Mouse (Mus musculus) liver, adult 2 months (tissue): ENCODE data around the gene Atp1b2. TPM values are rescaled to one million over a fixed set of nuclear protein-coding genes. Genes with fewer than 3 reads are reported as not detected.

ENCODE experiments used
- DNase-seq: peaks from one replicate; pipeline ENCODE4 v3.0.0-alpha.2; 2011; ENCODE audit warnings: low read depth, low spot score; ENCODE audit errors: extremely low read depth
- H3K27ac ChIP-seq: fragments of 200-500 bp; replicated peaks from 2 replicates; pipeline ENCODE4 v1.5.1; 2012; ENCODE audit warnings: low read depth, mild to moderate bottlenecking, control low read depth, inconsistent platforms, low read length; ENCODE audit not compliant: insufficient read depth
- H3K27me3 ChIP-seq: fragments of 200-500 bp; 2 replicates; pipeline ENCODE4 v1.6.1; 2012; ENCODE audit warnings: mild to moderate bottlenecking, moderate library complexity, low read length, inconsistent platforms; ENCODE audit not compliant: control insufficient read depth, insufficient read depth
- H3K36me3 ChIP-seq: fragments of 200-500 bp; 2 replicates; pipeline ENCODE4 v1.6.1; 2012; ENCODE audit warnings: low read length, inconsistent platforms; ENCODE audit not compliant: control insufficient read depth, insufficient read depth
- H3K4me1 ChIP-seq: fragments of 200-500 bp; 2 replicates; pipeline ENCODE4 v1.6.1; 2011; ENCODE audit warnings: low read length; ENCODE audit not compliant: control insufficient read depth, insufficient read depth
- H3K4me3 ChIP-seq: fragments of 200-500 bp; 2 replicates; pipeline ENCODE4 v1.5.1; 2011; ENCODE audit warnings: low read depth, mild to moderate bottlenecking, control low read depth, low read length, moderate library complexity; ENCODE audit not compliant: insufficient read depth
- H3K79me2 ChIP-seq: fragments of 200-500 bp; 2 replicates; pipeline ENCODE4 v1.6.1; 2012; ENCODE audit warnings: inconsistent platforms, mild to moderate bottlenecking, low read length, moderate library complexity; ENCODE audit not compliant: control insufficient read depth, insufficient read depth
- H3K9ac ChIP-seq: fragments of 200-500 bp; 2 replicates; pipeline ENCODE4 v1.6.1; 2012; ENCODE audit warnings: low read depth, mild to moderate bottlenecking, control low read depth, inconsistent platforms, low read length
- CTCF ChIP-seq: fragments of 200-500 bp; IDR thresholded peaks from 2 replicates; pipeline ENCODE4 v1.5.1; 2011; ENCODE audit warnings: low read depth, low read length, control low read depth
- POLR2A ChIP-seq: fragments of 200-500 bp; IDR thresholded peaks from 2 replicates; pipeline ENCODE4 v1.6.1; 2011; ENCODE audit warnings: low read length, control low read depth; ENCODE audit not compliant: insufficient read depth; ENCODE audit errors: extremely low read depth
- WGBS: fragments of 180-500 bp; shearing (Covaris S2); methylation state at CpG from one replicate; pipeline ENCODE4 v1.1.7; 2018; 5-methylcytosine and 5-hydroxymethylcytosine counted together
- polyA plus RNA-seq: library from polyadenylated mRNA; depleted of rRNA; stranded (reverse); fragments of >200 nt; gene quantifications from 2 replicates; pipeline ENCODE4 v1.2.3, GENCODE M21; 2012
- total RNA-seq: library from RNA; depleted of rRNA; stranded (reverse); fragments of >200 nt; gene quantifications from 2 replicates; pipeline ENCODE4 v1.2.3, GENCODE M21; 2014

The Atp1b2 gene
- total and polyA plus RNA-seq, 2 experiments, result 0.18 to 0.40 TPM

DNA sequence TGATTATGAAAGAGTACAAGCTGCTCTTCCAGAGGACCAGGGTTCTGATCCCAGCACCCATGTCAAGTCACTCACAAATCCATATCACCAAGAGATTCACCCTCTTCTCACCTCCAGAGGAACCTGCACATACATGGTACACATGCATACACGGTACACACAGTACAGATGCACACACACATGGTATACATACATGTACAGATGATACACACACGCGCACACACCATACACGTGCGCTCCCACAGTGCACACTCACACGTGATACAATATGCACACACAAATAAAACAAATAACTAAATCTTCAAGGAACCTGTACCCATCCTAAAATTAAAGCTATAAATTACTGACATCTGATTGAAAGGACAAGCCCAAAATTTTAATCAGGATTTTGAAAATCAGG, 10.9 kb downstream of the Atp1b2 start:
- H3K79me2 ChIP-seq, result no peaks in the 10 kb centered on the region
- no peak for DNase-seq
- no peaks in the 10 kb centered on the region for H3K27me3 ChIP-seq
- H3K9ac ChIP-seq, result no peak overlapping the region
- H3K4me1 ChIP-seq, result no peaks in the 10 kb centered on the region
- 97% methylated on average over 6 of the region's 6 CpGs for WGBS
- no peak for TF ChIP-seq POLR2A
- no peak for TF ChIP-seq CTCF
- H3K27ac ChIP-seq, result no peak overlapping the region
- no peak overlapping the region for H3K4me3 ChIP-seq
- H3K36me3 ChIP-seq, result peaks cover 8% of the 10 kb centered on the region

DNA sequence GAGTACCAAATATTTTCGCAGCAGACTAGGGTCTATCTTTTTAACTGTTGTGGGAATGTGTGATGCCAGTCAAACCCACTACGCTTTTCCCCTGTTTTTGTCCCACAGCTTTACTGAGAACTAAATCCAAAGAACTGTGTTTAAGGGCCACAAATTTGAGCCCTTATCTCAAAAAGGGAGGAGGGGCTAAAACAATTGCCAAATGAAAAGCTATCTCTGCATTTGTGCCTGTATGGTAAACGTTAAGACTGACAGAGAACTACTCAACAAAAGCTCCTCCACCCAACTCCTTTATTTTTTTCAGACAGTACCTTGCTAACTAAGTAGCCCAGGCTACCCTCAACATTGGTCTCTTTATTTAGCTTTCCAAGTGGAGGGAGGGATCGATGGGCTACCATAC, 12.9 kb downstream of the Atp1b2 start:
- 79% methylated on average over 4 of the region's 4 CpGs for WGBS
- TF ChIP-seq CTCF (no peak), POLR2A (no peak)
- Histone ChIP-seq H3K4me3 (no peak overlapping the region), H3K4me1 (no peaks in the 10 kb centered on the region), H3K36me3 (peaks cover 22% of the 10 kb centered on the region), H3K79me2 (no peaks in the 10 kb centered on the region), H3K27ac (no peak overlapping the region), H3K9ac (no peak overlapping the region), H3K27me3 (no peaks in the 10 kb centered on the region)
- no peak for DNase-seq

DNA sequence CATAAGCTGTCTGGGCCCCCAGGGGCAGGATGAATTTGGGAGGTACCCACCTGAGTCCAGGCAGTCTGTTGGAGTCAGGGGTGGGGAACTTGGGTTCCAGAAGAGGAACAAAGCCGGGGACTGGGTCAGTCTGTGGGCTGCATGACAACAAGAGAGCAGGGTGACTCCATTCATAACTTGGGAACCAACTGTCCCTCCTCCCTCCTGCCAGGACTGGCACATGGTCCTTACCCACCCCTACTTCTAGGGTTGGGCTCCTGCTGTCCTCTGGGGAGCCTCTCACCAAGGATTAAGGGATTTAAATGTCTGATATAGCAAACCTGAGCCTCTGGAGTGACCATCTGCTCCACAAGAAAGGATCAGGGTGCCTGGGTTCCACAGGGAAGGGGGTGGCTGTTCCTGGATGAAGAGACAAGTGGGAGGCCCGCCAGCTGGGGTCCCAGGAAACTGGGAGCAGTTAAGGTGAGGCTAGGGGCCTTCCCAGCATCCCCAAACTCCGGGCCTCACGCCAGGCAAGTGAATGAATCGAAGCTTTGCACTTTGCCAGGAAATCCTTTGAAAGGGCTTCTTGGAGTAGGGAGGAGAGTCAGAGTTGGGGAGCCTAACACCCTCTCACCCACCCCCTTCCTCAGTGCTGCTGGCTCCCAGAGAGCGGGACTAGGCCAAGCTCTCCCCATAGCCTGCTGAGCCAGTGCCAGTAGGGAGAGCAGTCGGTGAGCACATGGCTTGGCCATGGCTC, 13.7 kb downstream of the Atp1b2 start:
- Histone ChIP-seq H3K79me2 (no peaks in the 10 kb centered on the region), H3K27ac (no peak overlapping the region), H3K36me3 (peaks cover 28% of the 10 kb centered on the region), H3K4me3 (no peak overlapping the region), H3K27me3 (no peaks in the 10 kb centered on the region), H3K9ac (no peak overlapping the region), H3K4me1 (no peaks in the 10 kb centered on the region)
- no peak for DNase-seq
- WGBS, result 85% methylated on average over 7 of the region's 7 CpGs
- TF ChIP-seq POLR2A (no peak), CTCF (no peak)

DNA sequence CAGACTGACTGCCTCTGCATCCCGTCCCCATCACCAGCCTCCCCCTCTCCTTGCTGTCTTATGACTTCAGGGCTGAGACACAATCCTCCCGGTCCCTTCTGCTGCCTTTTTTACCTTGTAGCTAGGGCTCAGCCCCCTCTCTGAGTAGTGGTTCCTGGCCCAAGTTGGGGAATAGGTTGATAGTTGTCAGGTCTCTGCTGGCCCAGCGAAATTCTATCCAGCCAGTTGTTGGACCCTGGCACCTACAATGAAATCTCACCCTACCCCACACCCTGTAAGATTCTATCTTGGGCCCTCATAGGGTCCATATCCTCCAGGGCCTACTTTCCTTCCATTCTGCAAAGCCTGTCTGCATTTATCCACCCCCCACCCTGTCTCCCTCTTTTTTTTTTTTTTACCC, 14.3 kb downstream of the Atp1b2 start:
- WGBS, result 94% methylated on average over 3 of the region's 3 CpGs
- no peak for TF ChIP-seq CTCF
- TF ChIP-seq POLR2A, result no peak
- Histone ChIP-seq H3K4me1 (no peaks in the 10 kb centered on the region), H3K9ac (no peak overlapping the region), H3K27me3 (no peaks in the 10 kb centered on the region), H3K79me2 (no peaks in the 10 kb centered on the region), H3K4me3 (no peak overlapping the region), H3K27ac (no peak overlapping the region), H3K36me3 (peaks cover 30% of the 10 kb centered on the region)
- no peak for DNase-seq

DNA sequence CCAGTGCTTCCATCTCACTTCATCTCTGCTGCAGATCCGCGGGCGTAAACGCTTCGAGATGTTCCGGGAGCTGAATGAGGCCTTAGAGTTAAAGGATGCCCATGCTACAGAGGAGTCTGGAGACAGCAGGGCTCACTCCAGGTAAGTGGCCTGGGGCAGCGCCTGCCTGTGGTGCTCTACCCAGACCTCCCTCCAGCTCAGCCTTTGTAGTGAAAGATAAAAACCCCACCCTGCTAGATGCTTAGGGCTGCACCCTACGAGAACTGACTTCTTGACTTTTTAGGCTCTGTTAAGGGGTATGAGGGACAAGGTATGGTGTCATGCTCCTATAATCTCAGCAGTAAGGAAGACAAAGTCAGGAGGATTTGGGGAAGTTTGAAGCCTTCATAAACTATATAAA, 15.1 kb downstream of the Atp1b2 start:
- DNase-seq, result no peak
- Histone ChIP-seq H3K9ac (no peak overlapping the region), H3K36me3 (peaks cover 30% of the 10 kb centered on the region), H3K4me1 (no peaks in the 10 kb centered on the region), H3K27me3 (no peaks in the 10 kb centered on the region), H3K79me2 (no peaks in the 10 kb centered on the region), H3K4me3 (no peak overlapping the region), H3K27ac (no peak overlapping the region)
- WGBS, result 96% methylated on average over 8 of the region's 8 CpGs
- TF ChIP-seq POLR2A (no peak), CTCF (no peak)

DNA sequence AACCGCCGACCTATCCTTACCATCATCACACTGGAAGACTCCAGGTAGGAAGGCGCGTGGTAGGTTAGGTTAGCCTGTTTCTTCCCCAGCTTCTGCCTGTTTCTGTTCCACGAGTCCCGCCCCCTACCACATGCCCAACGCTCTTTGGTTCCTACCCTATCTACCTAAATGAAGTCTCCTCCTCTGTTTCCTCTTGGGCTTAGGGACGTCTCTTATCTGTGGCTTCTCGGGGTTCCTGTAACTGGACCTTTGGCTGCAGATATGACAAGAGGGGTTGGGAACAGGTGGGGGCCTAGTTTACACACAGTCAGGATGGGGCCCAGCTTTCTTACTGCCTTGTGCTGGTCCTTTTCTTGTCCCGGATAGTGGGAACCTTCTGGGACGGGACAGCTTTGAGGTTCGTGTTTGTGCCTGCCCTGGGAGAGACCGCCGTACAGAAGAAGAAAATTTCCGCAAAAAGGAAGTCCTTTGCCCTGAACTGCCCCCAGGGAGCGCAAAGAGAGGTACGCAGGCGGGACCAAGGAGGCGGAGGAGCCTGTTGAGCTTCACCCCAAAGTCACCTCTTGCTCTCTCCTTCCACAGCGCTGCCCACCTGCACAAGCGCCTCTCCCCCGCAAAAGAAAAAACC, 16.4 kb downstream of the Atp1b2 start:
- no peak overlapping the region for H3K27ac ChIP-seq
- 93% methylated on average over 22 of the region's 22 CpGs for WGBS
- peaks cover 30% of the 10 kb centered on the region for H3K36me3 ChIP-seq
- no peak for DNase-seq
- no peaks in the 10 kb centered on the region for H3K27me3 ChIP-seq
- H3K4me3 ChIP-seq, result no peak overlapping the region
- no peak overlapping the region for H3K9ac ChIP-seq
- no peaks in the 10 kb centered on the region for H3K4me1 ChIP-seq
- TF ChIP-seq CTCF (no peak), POLR2A (no peak)
- peaks cover 2% of the 10 kb centered on the region; the same call in 1 of the 2 replicates for H3K79me2 ChIP-seq
